8 mouse cellular contexts compared by ENCODE assay signal in the genomic region with DNA sequence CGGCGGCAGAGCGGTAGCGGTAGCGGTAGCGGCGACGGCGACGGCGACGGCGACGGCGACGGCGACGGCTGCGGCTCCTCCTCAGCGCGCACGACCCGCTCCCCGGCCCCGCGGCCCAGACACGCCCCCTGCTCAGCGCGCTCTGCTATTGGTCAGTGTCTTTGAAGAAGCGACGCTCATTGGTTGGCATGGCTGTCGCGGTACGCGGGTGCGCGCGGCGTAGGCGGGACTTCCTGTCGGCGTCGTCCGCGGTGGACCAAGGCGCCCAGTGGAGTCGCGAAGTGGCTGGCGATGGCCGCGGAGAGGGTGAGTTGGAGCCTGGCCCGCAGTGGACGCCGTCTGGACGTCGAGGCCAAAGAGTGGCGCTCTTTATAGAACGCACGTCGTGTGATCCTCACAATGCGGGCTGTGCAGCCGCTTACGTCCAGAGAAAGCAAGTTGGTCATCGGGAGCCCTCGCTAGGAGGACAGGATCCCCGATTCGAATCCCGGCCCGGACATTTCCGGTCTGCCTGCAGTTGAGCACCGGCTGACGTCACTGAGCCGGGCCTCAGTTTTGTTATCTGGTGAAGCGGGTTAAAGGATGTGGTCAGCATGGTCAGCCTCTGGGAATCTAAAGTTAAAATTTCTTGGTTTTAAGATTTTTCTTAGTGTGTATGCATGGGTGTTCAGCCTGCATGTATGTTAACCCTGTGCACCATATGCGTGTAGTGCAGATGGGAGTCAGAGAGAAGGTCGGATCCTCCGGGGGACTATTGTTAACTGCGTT. TPM values are rescaled to one million over a fixed set of nuclear protein-coding genes. Genes with fewer than 3 reads are reported as not detected.
DNase-seq lines count a peak whose midpoint lies in the region; ATAC-seq lines count a peak whose summit lies in the region.

Gene Ccl25, plus strand, starts transcription at position 228 of the 768 bp plus-strand sequence.
Gene Elavl1, minus strand, starts transcription at position 431 of the 768 bp plus-strand sequence.

- peak within 1 kb of the TSS; percentile 93 for H3K9ac ChIP-seq in hindbrain, embryonic 11.5 days (ENCODE audit: low read depth, low read length)

- no peaks in the 10 kb centered on the region for H3K27me3 ChIP-seq in hindbrain, embryonic 11.5 days (ENCODE audit: control insufficient read depth, insufficient read depth, low read length)

- 1% methylated on average over 52 of the region's 78 CpGs for WGBS in hindbrain, embryonic 11.5 days

- H3K4me1 ChIP-seq in hindbrain, embryonic 11.5 days (replicated peaks; ENCODE audit: control insufficient read depth, insufficient read depth, low read length) = no peaks in the 10 kb centered on the region

- ATAC-seq in hindbrain, embryonic 11.5 days (ENCODE audit: low FRiP score) = peak; percentile 99

- peak within 1 kb of the TSS; percentile 85 for H3K4me3 ChIP-seq in hindbrain, embryonic 11.5 days (ENCODE audit: low read depth, low read length)

- no peaks in the 10 kb centered on the region for H3K9me3 ChIP-seq in hindbrain, embryonic 11.5 days (ENCODE audit: control insufficient read depth, low read length)

- peak within 1 kb of the TSS; percentile 67 for H3K4me2 ChIP-seq in hindbrain, embryonic 11.5 days (replicated peaks; ENCODE audit: low read depth, low read length)

- H3K36me3 ChIP-seq in hindbrain, embryonic 11.5 days (ENCODE audit: control insufficient read depth, insufficient read depth, low read length) = peaks cover 6% of the 10 kb centered on the region; the same call in 1 of the 2 replicates

- DNase-seq in Muller cell, postnatal 12 days (ENCODE audit: inconsistent ontology term) = peak; percentile 98
- DNase-seq in cerebellum, adult 9-11 months = peak; percentile 97
- DNase-seq in frontal cortex, adult 2 months (ENCODE audit: extremely low spot score in 1 of 2, low spot score in 1 of 2) = peak; percentile 95 to 98
- peak; percentile 97 for DNase-seq in hindbrain, embryonic 11.5 days (ENCODE audit: low spot score)
- DNase-seq in layer of hippocampus, postnatal 10 days (ENCODE audit: low spot score in 2 of 2) = peak; percentile 98 to 99
- peak; percentile 98 for DNase-seq in lung, postnatal 10 days
- peak; percentile 97 for DNase-seq in ovary, postnatal 36 days (ENCODE audit: low spot score)
- peak; percentile 97 for DNase-seq in thymus, postnatal 25 days

- peak within 1 kb of the TSS; percentile 81 for H3K27ac ChIP-seq in hindbrain, embryonic 11.5 days (ENCODE audit: low read depth, low read length)

RNA-seq across cellular contexts. Expression of gene Ccl25, which starts in this region (rescaled TPM):
- 22.4 and 23.6 TPM in 2 replicates for polyA plus RNA-seq in frontal cortex, adult 2 months (2012; rRNA removed)
- 19.4 and 21.9 TPM in 2 replicates for polyA plus RNA-seq in hindbrain, embryonic 11.5 days (2014; fragmentation: Nextera tagmentation; extraction: Ambion mirVana)
- total RNA-seq in layer of hippocampus, postnatal 10 days (2021) = 10 to 100 TPM; 23.0 to 24.1 TPM

RNA-seq across cellular contexts. Expression of gene Elavl1, which starts in this region (rescaled TPM):
- polyA plus RNA-seq in frontal cortex, adult 2 months (2012; rRNA removed) = 39.9 and 40.2 TPM in 2 replicates
- polyA plus RNA-seq in hindbrain, embryonic 11.5 days (2014; fragmentation: Nextera tagmentation; extraction: Ambion mirVana) = 313 and 314 TPM in 2 replicates
- 10 to 100 TPM; 65.5 to 75.7 TPM for total RNA-seq in layer of hippocampus, postnatal 10 days (2021)

Comparison
In these comparisons a context has a peak if more than half of its experiments do, and no peak if none do; other contexts are left out.
1. Peak in every context shown above with its lines: DNase-seq, ATAC-seq, H3K4me3 ChIP-seq and H3K27ac ChIP-seq.